In genomic region chr12:4020505-4020904, GRCm38 (mm10) we compare ENCODE assay signal across 15 mouse cellular contexts. TPM values are rescaled to one million over a fixed set of nuclear protein-coding genes. Genes with fewer than 3 reads are reported as not detected.
A peak's percentile ranks its signal among the peaks of the same experiment; 100 is the strongest.
DNase-seq lines count a peak whose midpoint lies in the region; ATAC-seq lines count a peak whose summit lies in the region.
"Had no signal": no experiment of that assay in that cellular context is flagged by ENCODE, and none has a peak within 500 bp of the region (broad histone marks: within the 10 kb centered on the region; RNA-seq: fewer than 3 reads in every experiment).

No protein-coding gene starts in this region.

- intact Hi-C loops in heart, postnatal 36 days (cut with DNase I), result no loop called here

- H3K9me3 ChIP-seq in hindbrain, embryonic 13.5 days, result no peaks in the 10 kb centered on the region
- H3K9me3 ChIP-seq: embryonic facial prominence, embryonic 13.5 days had no signal

- H3K4me3 ChIP-seq in hindbrain, embryonic 13.5 days, result no peak overlapping the region
- H3K4me3 ChIP-seq: embryonic facial prominence, embryonic 13.5 days had no signal

- peak; percentile 96 for DNase-seq in heart, adult 11 months
- DNase-seq in heart, postnatal 36 days, result no peak
- peak; percentile 36 for DNase-seq in right cerebral cortex, postnatal 14 days
- DNase-seq in right cerebral cortex, postnatal 25 days, result no peak
- DNase-seq in thymus, postnatal 0 days (ENCODE audit: low spot score), result no peak
- no peak for DNase-seq in left cerebral cortex, adult 9 months (ENCODE audit: low spot score in 2 of 2)
- no peak for DNase-seq in kidney, postnatal 10 days
- DNase-seq: cerebellum, adult 9-11 months; gastrocnemius, postnatal 36 days; layer of hippocampus, postnatal 36 days; thymus, postnatal 25 days had no signal

- peaks cover 27% of the 10 kb centered on the region for H3K4me1 ChIP-seq in hindbrain, embryonic 13.5 days (replicated peaks)

- WGBS in hindbrain, embryonic 13.5 days, result 44% methylated on average over 8 of the region's 8 CpGs

- 0 out of 2 replicates have a peak, but pooled peaks have one; percentile 33 for ATAC-seq in hindbrain, embryonic 13.5 days (ENCODE audit: low FRiP score)
- ATAC-seq: CD4-positive, CD25-positive, alpha-beta regulatory T cell, adult 4 months; forebrain, embryonic 16.5 days had no signal

- no peaks in the 10 kb centered on the region for H3K36me3 ChIP-seq in hindbrain, embryonic 13.5 days
- H3K36me3 ChIP-seq: embryonic facial prominence, embryonic 13.5 days had no signal

- H3K4me2 ChIP-seq in hindbrain, embryonic 13.5 days, result no peak overlapping the region
- H3K4me2 ChIP-seq: embryonic facial prominence, embryonic 13.5 days had no signal

- no peaks in the 10 kb centered on the region for H3K27me3 ChIP-seq in hindbrain, embryonic 13.5 days
- H3K27me3 ChIP-seq: embryonic facial prominence, embryonic 13.5 days had no signal

- H3K27ac ChIP-seq in hindbrain, embryonic 13.5 days, result peak overlapping the region; percentile 36
- H3K27ac ChIP-seq: embryonic facial prominence, embryonic 13.5 days had no signal

- H3K9ac ChIP-seq in hindbrain, embryonic 13.5 days, result no peak overlapping the region
- H3K9ac ChIP-seq: embryonic facial prominence, embryonic 13.5 days had no signal

RNA-seq across cellular contexts. Expression of gene Efr3b, which starts 18.2 kb away (rescaled TPM):
- total RNA-seq in heart, postnatal 36 days (2021), result 1 to 10 TPM; 6.3 to 6.4 TPM
- 36.2 and 38.2 TPM in 2 replicates for polyA plus RNA-seq in hindbrain, embryonic 13.5 days (2015; fragmentation: Nextera tagmentation; extraction: Ambion mirVana)
- 0.65 and 0.77 TPM in 2 replicates for polyA plus RNA-seq in thymus, postnatal 0 days (2015; fragmentation: Nextera tagmentation; extraction: Ambion mirVana)

Comparison
In these comparisons a context has a peak if more than half of its experiments do, and no peak if none do; other contexts are left out.
1. DNase-seq: peak in heart, adult 11 months (single experiment) and right cerebral cortex, postnatal 14 days (single experiment); none in heart, postnatal 36 days (0 of 2), right cerebral cortex, postnatal 25 days (single experiment), thymus, postnatal 0 days (single experiment), left cerebral cortex, adult 9 months (0 of 2) and kidney, postnatal 10 days (single experiment).
2. RNA of gene Efr3b, which starts 18.2 kb away (polyA plus RNA-seq): 36.2 to 38.2 TPM in hindbrain, embryonic 13.5 days; 0.65 to 0.77 TPM in thymus, postnatal 0 days; every median in the first group is over 10 times any median in the second.